Mouse (Mus musculus) cerebral cortex, adult 2 months (tissue): ENCODE results near the gene Aktip.

Experiments
- WGBS: fragments of 180-500 bp; shearing (Covaris S2); methylation state at CpG from one replicate; pipeline ENCODE4 v1.1.7; 2018; 5-methylcytosine and 5-hydroxymethylcytosine counted together

The Aktip gene

GRCm38 (mm10) chr8:91199876-91200275 lies at the start of gene Aktip:
Gene Aktip (minus strand): TSS chr8:91199976.
- WGBS = 96% methylated on average over 7 of the region's 7 CpGs

- 85% methylated on average over 4 of the region's 4 CpGs for WGBS
These were observed 46.2 kb upstream of the Aktip start for GRCm38 (mm10) chr8:91245821-91246454.

DNA sequence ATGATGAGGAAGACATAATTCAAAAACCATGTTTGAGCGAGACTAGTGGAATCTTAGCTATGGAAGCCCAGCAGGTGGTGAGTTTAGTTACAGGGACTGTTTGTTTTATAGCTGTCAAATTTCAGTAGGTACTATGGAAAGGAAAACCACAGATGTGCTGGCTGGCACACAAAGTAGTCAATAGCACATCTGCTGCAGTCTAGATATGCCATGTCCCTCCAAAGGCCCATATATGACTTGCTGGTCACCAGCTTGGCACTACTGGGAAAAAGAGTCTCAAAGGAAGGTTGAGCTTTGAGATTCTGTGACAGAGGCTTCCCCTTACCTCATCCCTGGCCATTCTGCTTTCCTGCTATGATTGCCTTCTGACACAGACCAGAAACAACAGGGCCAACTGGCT lies 42.9 kb upstream of the Aktip start:
- 87% methylated on average over 1 of the region's 1 CpGs for WGBS

DNA sequence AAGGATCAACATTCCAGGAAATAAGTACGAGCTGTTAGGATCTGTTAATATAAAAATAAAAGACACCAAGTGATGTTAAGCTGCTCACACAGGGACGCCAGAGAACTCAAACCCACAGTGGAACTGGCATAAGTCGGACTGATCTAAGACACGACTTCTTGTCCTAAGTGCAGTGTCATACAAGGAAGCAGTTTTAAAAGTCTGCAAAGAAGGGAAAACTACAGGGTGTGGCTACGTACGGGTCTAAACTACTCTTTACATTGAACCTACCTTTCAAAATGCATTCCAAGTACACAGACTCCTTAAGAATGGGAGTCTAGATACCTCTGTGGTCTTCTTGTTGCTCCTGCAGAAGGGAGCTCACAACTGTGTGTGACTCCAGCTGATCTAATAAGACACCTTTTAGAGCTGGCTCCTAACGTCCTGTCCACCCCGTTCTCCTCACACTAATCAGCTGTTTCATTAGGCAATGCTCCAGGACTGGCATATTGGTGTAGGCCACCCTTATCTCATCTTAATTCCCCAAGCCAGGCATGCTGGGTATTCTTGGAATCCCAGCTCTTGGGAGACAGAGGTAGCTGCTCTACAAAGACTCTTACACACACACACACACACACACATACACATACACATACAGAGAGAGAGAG lies 42.2 kb upstream of the Aktip start:
- WGBS = 72% methylated on average over 8 of the region's 8 CpGs

DNA sequence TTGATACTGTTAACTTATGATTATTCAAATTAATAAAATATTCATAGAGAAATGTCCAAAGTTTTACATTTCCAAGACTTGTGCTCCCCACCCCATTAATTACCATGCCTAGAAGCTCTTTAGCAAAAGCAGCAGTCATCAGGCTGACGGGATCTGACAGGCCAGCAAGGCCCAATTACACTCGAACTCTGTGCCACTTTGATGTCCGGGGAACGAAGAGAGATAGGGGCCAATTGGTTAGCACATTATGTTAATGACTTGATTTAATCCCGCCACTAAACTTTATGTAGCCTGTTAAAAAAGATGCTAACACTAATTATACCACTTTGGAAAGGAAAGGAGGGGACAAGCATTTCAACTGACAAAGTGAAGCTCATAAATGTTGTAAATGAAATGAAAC lies 41.6 kb upstream of the Aktip start:
- WGBS = 74% methylated on average over 5 of the region's 5 CpGs

DNA sequence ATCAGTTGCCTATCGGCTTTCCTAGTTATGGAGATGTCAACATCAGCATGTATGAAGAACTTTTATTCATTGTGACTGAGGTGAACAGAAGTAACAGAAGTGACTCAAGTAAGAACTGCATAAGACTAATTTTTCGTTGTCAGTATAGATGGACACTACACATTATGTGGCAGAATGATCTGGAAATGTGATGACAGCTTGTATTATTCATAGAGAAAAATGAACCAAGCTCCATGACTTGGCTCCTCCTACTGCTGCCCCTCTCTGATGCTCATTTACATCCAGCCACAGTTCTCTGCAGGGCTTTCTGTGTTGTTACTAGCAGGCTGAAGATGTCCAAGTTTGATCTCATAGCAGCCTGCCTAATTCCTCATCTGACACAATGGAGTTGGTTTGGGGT lies 37.4 kb upstream of the Aktip start:
- 88% methylated on average over 2 of the region's 2 CpGs for WGBS

- WGBS = 77% methylated on average over 2 of the region's 2 CpGs
These were observed 34.3 kb upstream of the Aktip start for GRCm38 (mm10) chr8:91234097-91234496.

- WGBS = 75% methylated on average over 7 of the region's 7 CpGs
These were observed 27.7 kb upstream of the Aktip start for GRCm38 (mm10) chr8:91227421-91227841.

DNA sequence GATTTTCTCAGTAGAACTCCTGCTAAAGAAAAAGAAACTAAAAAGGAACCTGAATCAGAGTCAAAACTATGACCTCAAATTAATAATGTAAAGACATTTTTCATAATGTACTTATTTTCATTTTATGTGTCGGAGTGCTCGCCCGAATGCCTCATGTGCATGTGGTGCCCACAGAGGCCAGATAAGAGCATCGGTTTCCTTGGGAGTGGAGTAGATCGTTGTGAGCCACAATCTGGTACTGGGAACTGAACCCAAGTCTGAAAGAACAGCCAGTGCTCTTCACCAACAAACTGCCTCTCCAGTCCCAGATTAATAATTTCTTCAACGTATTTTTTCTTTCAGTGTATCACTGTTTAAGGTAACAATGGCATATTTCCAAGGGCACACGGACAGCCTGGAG lies 24.5 kb upstream of the Aktip start:
- WGBS = 89% methylated on average over 7 of the region's 7 CpGs

DNA sequence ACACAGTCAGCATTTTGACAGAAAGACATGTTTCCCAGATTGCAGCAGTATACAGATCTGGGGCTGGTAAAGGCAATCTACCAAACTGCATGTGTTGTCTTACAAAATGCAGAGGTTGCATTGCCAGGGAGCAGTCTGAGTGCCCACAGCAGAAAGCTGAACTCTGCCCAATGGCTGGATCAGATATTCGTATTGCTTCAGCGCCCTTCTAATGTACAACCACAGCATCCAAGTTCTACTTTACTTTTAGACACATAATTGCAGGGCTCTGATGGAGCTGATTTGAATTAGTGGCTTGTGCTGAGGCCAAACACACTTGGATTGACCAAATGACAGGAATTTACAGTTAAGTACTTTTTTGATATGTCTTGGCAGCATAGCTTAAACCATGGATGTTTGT lies 22.1 kb upstream of the Aktip start:
- 97% methylated on average over 2 of the region's 2 CpGs for WGBS

DNA sequence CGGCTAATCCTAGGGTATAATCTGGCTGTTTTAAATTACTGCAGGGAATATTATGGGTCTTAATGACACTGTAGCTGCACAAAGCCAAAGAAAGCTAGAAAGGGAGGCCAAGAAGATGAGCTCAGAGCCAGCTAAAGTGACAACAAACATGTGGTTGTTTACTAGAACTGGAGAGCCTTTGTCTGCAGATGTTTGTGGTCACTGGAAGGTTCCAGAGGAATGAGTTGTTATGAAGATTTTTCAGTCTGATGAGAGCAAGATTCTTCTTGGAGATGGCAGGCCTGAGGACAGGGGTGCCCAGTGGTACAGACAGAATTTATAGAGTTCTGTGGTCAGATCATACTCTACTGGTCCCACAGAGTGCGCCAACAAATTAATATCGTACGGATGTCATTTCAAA lies 18.5 kb upstream of the Aktip start:
- 80% methylated on average over 4 of the region's 4 CpGs for WGBS

GRCm38 (mm10) chr8:91217062-91217905 lies 17.5 kb upstream of the Aktip start:
- 53% methylated on average over 5 of the region's 5 CpGs for WGBS

GRCm38 (mm10) chr8:91214287-91214686 lies 14.5 kb upstream of the Aktip start:
- whole genome bisulfite sequencing = 76% methylated on average over 3 of the region's 3 CpGs

- WGBS = 71% methylated on average over 2 of the region's 2 CpGs
These were observed 13.2 kb upstream of the Aktip start for GRCm38 (mm10) chr8:91212948-91213347.

GRCm38 (mm10) chr8:91209658-91210057 lies 9.9 kb upstream of the Aktip start:
- 83% methylated on average over 3 of the region's 3 CpGs for WGBS

DNA sequence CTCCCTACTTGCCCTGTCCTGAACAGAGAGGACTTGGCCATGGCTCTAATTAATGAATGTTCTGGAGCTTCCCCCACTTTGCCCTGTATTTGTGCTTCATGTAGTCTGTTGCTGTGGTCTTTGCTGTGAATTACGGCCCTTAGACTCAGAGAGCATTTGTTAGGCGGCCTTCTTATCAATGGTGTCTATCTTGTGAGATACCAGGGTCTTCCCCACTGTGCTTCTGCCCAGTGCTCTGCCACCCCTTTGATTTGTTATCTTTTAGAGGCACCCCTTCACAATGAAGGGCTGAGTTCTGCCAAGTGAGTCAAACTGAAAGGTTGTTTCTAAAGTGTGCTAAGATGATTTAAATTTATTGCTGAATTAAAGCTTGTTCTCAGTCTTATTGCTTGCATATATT lies 7.9 kb upstream of the Aktip start:
- 77% methylated on average over 2 of the region's 2 CpGs for WGBS

GRCm38 (mm10) chr8:91205897-91206296 lies 6.1 kb upstream of the Aktip start:
- 86% methylated on average over 6 of the region's 6 CpGs for WGBS

DNA sequence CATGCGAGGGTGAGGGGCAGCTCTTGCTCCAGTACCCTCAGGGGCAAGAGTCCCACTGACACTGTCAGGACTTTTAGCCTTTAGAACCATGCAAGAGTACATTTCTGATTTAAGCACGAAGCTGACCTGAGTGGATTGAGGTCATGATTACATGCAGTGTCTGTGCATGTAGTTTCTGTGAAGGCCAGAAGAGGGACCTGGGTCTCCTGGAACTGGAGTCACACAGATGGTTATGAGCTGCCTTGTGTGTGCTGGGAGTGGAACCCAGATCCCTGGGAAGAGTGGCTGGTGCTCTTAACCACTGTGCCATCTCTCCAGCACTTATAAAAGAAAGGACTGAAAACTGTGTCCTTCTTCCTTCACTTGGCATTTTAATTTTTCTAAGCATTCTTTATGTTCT lies 1.4 kb upstream of the Aktip start:
- 82% methylated on average over 2 of the region's 2 CpGs for WGBS

GRCm38 (mm10) chr8:91198036-91198435 lies 1.7 kb downstream of the Aktip start:
- 68% methylated on average over 3 of the region's 3 CpGs for WGBS

DNA sequence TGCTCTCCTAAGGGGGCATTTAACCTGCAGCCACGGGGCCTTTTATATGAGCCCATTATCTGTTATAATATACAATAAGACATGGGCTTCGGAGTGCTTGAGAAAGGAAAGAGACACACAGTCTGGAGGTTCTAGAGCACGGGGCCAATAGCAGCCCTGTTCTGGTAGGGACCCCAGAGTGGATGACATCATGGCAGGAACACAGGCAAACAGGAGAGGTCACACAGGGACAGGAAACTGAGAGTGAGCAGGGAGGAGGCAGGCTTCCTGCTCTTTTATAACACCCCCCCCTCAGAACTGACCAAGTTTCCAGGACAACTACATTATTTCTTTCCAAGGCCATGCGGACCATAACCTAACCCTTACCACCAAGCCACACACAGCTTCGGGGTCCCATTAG lies 2.5 kb downstream of the Aktip start:
- WGBS = 80% methylated on average over 5 of the region's 5 CpGs

- 85% methylated on average over 12 of the region's 12 CpGs for WGBS
These were observed 3.1 kb downstream of the Aktip start for GRCm38 (mm10) chr8:91196661-91197060.

- 63% methylated on average over 2 of the region's 2 CpGs for WGBS
These were observed 5.7 kb downstream of the Aktip start for GRCm38 (mm10) chr8:91194081-91194480.

DNA sequence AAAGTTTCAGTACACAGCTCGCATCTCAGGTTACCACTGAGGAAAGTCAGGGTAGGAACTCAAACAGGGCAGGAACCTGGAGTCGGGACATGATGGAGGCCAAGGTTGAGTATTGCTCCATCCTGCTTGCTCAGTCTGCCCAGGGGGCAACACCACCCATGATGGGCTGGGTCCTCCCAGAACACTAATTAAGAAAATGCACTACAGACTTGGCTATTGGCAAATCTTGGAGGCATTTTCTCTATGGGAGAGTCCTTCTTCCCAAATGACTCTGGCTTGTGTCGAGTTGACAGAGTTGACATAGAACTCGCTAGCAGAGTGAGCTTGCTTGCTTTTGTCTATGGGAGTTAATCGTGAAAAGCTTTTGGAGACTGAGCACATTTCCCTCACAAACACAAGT lies 6.8 kb downstream of the Aktip start:
- 92% methylated on average over 5 of the region's 5 CpGs for WGBS
